Mouse (Mus musculus) megakaryocyte progenitor cell, adult 5-6 weeks (primary cell): ENCODE data around the gene Prkra. TPM values are rescaled to one million over a fixed set of nuclear protein-coding genes. Genes with fewer than 3 reads are reported as not detected.
"Not testable (repeated sequence)": the region's sequence is repeated elsewhere in the genome, so short reads cannot be mapped to it uniquely, and the experiment has no call there.

Experiments
- ATAC-seq: replicated peaks from 2 replicates; pipeline ENCODE4 v1.8.0; 2016; ENCODE audit warnings: mild to moderate bottlenecking, moderate TSS enrichment, inconsistent platforms; ENCODE audit not compliant: poor library complexity
- total RNA-seq, 2 experiments: library from RNA; stranded (forward) in 1 of 2; stranded (reverse) in 1 of 2; fragments of 157-497, 149-512 nt in 1 of 2; fragments of 200-1000 nt in 1 of 2; gene quantifications; 2 replicates each; pipeline versions ENCODE4 v1.2.3 to v1.2.4; 2015 to 2017

Gene Prkra
- total RNA-seq, 2 experiments from 2014 or later, result 11.3 to 35.2 TPM

GRCm38 (mm10) chr2:76658551-76658950 lies 10.7 kb upstream of the Prkra start:
- 0 out of 2 replicates have a peak, but pooled peaks have one; percentile 5 for ATAC-seq

DNA sequence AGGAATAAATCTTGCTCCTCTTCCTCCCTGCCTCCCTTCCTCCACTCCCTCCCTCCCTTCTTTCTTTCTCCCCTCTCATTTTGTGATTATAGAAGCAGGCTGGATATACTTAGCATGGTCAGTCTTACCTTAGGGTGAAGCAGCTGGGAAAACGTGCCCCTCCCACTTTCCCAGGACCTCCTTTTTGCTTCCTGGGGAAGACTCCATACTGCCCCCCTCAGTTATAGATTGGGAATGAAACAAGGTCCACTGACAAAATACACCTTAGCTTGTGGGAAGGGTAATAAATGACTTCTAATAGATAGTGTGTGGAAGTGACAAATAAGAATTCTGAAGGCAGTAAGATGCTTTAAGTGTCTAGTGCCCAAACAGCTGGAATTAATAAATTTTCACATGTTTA lies 8.2 kb upstream of the Prkra start:
- peak; percentile 75 for ATAC-seq

- ATAC-seq, result no peak
Measured at GRCm38 (mm10) chr2:76655444-76655843, 7.6 kb upstream of the Prkra start.

DNA sequence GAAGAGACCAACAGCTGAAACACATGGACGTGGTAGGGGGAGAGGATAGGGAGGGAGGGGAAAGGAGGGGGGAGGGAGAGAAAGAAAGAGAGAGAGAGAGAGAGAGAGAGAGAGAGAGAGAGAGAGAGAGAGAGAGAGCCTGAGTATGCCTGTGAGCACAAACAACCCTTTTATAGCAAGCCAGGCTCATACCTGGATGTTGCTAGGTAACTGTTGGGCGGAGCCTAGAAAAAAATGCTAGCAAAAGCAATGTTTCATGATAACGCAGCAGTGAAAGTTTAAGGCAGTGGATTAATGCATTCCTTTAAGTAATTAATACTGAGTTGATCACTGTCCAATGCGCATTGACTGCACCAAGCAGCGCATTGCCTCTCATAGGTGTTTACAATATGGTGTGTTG lies 6.8 kb upstream of the Prkra start:
- ATAC-seq, result no peak

DNA sequence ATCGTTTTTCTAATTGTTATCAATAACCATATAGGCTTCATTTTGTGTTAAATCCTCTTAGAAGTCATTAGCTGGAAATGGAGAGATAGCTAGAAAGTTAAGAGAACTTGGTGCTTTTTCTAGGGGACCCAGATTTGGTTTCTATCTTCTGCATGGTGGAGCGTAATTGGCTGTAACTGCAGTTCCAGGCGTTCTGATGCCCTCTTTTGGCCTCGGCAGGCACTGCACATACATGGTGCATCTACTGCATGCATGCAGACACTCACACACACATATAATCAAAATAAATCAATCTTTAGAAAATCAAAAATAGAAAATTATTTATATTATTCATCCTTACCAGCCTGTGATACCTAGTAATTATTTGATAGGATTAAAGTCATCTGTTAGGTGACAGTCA lies 5.3 kb upstream of the Prkra start:
- no peak for ATAC-seq

DNA sequence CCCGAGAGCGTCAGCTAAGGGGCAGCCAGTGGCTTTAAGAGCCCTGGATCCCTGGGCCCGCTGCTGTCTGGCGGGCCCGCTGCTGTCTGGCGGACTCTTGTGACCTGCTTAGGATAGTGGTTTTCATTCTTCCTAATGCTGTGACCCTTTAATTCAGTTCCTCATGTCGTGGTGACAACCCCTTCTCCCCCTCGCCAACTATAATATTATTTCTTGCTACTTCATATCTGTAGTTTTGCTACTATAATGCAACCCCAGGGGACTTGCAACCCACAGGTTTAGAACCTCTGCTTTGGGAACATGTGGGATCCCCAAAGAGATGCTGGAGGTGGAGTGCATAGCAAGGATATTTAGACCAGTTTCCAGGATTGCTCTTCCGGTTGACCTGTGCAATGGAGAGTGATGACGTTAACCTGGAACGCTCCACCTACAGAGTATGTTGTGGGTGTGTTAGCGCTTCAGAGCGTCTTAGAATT lies 889 bp upstream of the Prkra start:
- ATAC-seq, result peak; percentile 10; the same call in 1 of the 2 replicates

DNA sequence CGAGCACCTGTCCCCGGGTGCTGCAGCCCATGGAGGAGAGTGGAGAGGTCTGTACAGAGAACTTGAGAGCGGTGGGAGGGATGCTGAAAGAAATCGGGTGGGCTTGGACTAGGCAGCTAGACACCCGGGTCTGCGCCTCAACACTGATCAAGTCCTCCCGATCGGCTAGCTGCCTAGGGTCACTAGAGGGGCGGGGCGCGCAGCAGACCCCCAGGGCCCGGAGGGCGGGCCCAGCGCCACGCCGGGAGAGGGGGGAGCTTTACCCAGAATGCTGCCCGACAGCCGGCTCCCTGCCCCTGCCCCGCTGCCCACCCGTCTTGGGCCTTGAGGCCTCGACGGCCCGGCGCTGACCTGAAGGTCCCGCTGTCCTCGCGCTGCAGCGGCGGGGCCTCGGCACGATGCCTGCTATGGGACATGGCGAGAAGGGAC lies 360 bp downstream of the Prkra start:
- ATAC-seq, result peak; percentile 1; the same call in 1 of the 2 replicates

GRCm38 (mm10) chr2:76643801-76644200 lies 4.0 kb downstream of the Prkra start:
- ATAC-seq, result peak; percentile 17

DNA sequence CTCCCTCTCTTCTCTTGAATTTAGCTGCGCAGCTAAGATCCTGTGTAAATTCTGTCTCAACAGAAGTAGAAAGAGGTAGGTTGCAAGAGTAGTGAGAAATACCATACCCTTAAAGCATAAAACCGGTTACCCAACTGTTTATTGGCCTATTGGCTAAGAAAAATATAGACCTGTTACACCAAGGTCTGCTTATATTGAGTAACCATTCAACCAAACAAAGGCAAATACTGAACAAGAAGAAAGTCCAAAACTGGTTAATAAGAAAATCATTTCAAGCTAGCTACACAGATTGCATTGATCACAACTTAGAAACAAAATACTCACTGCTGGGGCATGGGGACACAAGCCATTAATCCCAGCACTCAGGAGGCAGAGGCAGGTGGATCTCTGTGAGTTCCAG lies 8.2 kb downstream of the Prkra start:
- no peak for ATAC-seq

GRCm38 (mm10) chr2:76631600-76631999 lies 16.2 kb downstream of the Prkra start:
- ATAC-seq, result no peak

DNA sequence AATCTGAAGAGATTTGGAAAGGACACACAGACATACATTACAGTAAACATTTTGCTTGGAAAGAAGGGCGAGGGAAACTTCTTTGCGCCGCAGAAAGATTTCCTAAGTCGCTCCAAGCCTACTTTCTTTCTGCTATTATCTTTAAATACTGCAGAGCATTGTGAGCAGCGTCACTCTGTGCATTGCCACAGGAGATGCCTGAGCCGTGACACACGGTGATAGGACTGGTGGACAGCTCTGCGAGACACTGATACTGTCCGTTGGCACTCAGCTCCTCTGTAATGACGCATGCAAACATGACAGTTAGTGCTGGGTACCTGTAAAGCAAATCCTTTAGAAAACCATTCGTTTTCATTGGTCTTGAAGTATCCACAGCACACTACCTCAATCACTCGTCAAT lies 17.5 kb downstream of the Prkra start:
- peak; percentile 54; the same call in 1 of the 2 replicates for ATAC-seq

GRCm38 (mm10) chr2:76622316-76622715 lies 25.5 kb downstream of the Prkra start:
- ATAC-seq, result not testable (repeated sequence)

DNA sequence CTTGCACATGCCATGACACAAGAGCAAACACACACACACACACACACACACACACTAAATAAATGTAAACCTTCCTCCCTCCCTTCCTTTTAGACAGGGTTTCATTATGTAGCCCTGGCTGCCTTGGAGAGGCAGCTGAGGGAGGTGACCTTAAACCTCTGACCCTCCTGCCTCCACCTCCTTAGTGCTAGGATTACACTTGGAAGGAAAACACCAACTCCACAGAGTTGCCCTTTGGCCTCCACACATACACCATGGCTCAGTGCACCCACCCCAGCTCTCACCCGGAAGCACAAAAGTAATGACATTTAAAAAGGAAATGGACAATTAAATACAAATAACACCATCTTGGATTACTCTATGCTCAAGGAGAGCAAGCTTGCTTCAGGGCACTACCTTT lies 26.1 kb downstream of the Prkra start:
- no peak for ATAC-seq

DNA sequence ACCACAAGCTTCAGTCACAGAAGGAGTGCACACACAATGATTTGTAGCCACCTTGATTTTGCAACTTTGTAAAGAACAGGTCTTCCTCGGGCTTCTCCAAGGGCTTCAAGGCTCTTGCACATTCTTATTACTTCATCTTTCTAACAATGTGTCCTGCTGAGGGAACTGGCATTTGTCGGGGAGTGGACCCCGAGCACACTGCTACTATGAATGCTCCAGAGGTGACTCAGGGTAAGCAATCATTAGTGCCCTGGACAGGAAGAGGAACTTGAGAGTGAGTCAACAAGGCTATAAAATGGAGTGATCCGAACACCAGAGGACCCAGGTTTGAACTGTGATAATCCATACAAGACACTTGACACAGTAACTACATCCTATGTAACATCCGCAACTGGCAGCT lies 27.6 kb downstream of the Prkra start:
- peak; percentile 33; the same call in 1 of the 2 replicates for ATAC-seq

DNA sequence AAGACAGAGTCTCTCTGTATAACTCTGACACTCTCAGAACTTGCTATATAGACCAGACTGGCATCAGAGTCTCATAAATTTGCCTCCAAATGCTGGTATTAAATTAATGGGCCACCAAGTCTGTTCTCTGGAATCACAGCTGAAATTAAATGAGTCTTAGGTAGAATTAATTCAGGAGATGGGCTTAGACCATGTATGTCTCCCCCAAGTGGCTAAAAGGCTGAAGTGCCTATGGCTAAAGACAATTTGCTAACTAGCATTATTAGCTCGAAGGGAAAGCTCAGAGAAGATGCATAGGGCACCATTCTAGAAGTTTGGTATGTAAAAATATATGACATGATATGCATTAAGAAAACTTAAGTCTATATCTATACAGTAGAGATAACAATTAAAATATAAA lies 29.7 kb downstream of the Prkra start:
- peak; percentile 76 for ATAC-seq

GRCm38 (mm10) chr2:76611996-76612395 lies 35.8 kb downstream of the Prkra start:
- ATAC-seq, result no peak

GRCm38 (mm10) chr2:76610326-76611104 lies 37.3 kb downstream of the Prkra start:
- ATAC-seq, result peak; percentile 86

DNA sequence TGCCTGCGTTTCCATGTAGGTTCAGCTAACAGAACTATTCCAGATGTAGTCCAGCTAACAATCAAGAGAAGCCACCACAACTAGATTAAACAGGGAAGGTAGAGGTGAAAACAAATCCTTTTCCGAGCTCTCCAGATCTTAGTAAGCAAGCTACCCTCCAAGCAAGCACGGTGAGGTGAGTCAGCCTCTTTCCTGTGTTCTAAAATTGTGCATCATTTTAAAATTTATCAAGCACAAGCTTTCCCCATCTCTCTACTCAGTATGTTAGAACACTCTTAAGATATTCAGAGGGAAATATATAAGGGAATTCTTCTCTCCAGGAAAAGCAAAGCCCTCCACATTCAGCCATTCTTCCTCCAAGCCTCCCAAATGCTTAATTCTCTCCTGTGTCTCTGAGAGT lies 41.1 kb downstream of the Prkra start:
- no peak for ATAC-seq

DNA sequence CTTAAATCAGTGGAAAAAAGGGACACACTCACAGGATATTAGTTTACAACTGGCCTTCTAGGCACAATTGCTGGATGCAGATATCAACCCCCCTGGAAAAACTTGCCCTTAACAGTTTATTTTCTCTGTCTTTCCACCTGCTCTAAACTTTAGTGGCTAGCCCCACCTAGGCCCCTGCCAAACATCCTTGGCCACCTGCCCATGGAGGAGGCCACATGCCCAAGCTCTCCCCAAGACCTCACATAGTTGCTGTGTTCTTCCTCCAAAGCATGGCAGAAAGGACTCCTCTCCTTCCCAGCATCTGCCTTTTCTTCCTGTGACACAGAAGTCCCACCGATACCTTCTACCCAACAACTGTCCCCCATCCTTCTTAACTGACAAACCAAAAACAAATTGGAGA lies 45.6 kb downstream of the Prkra start:
- no peak for ATAC-seq

DNA sequence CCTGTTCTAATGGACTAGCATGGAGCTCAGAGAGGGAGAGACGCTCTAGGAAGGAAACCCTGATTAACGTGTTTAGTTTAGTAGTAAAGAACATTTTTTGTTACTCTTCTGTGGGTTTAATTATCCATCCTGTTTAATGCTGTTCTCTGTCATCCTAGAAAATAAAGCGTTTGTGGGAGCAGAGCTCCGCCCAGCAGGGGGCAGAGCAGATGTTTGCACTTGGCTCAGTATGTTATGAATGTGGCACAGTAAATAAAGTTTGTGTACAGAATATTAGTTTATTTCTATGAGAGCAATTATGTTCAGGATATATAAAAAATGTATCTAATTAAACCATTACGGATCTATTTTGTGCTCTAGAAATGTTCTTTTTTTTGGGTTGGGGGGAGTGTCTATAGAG lies 48.6 kb downstream of the Prkra start:
- ATAC-seq, result peak; percentile 68

- no peak for ATAC-seq
Measured at GRCm38 (mm10) chr2:76597521-76597920, 50.3 kb downstream of the Prkra start.

DNA sequence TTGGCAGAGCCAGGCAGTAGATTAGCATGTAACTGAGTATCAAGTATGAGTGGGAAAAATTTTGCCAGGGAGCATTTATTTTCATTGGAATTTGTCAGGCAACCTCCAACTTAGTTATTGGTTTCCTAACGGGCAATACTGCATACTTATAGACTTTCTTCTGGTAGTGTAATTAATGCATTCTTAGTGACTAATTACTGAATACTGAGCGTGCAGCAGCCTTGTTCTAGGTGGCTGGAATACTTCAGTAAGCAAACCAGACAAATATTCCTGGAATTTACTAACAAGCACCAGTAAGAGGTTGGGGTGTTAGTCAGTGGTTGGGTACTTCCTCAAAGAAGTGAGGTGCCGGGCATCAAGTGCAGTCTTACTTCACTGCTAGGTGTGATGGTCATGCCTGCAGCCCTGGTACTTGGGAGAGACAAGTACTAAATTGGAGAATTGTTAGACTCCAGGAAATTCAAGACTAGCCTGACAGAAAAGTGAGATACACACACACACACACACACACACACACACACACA lies 55.4 kb downstream of the Prkra start:
- no peak for ATAC-seq
